Mouse (Mus musculus) bone marrow, adult 2 months (tissue): ENCODE data around the gene Flnb. TPM values are rescaled to one million over a fixed set of nuclear protein-coding genes. Genes with fewer than 3 reads are reported as not detected.

Experiments
- H3K27ac ChIP-seq: fragments of 200-500 bp; 2 replicates; pipeline ENCODE4 v1.5.1; 2012; ENCODE audit warnings: low read depth, mild to moderate bottlenecking, control low read depth, inconsistent platforms, low read length; ENCODE audit not compliant: control insufficient read depth, poor library complexity, insufficient read depth
- H3K4me1 ChIP-seq: fragments of 200-500 bp; 2 replicates; pipeline ENCODE4 v1.6.1; 2011; ENCODE audit warnings: low read length; ENCODE audit not compliant: control insufficient read depth, insufficient read depth
- H3K4me3 ChIP-seq: fragments of 200-500 bp; replicated peaks from 2 replicates; pipeline ENCODE3; 2011; ENCODE audit warnings: mild to moderate bottlenecking, low read depth, low read length, control low read depth; ENCODE audit not compliant: control insufficient read depth
- CTCF ChIP-seq: fragments of 200-500 bp; IDR thresholded peaks from 2 replicates; pipeline ENCODE4 v1.5.1; 2011; ENCODE audit warnings: low read length, control low read depth; ENCODE audit not compliant: control insufficient read depth, insufficient read depth
- POLR2A ChIP-seq: fragments of 200-500 bp; IDR thresholded peaks from 2 replicates; pipeline ENCODE4 v1.6.1; 2011; ENCODE audit warnings: low read depth, mild to moderate bottlenecking, control low read depth, low read length, borderline replicate concordance; ENCODE audit not compliant: control insufficient read depth
- WGBS: fragments of 180-500 bp; shearing (Covaris S2); methylation state at CpG from one replicate; pipeline ENCODE4 v1.1.7; 2018; 5-methylcytosine and 5-hydroxymethylcytosine counted together
- polyA plus RNA-seq: library from polyadenylated mRNA; stranded (reverse); fragments of >200 nt; gene quantifications from 2 replicates; pipeline ENCODE4 v1.2.4, GENCODE M21; 2011; ENCODE audit warnings: low replicate concordance; ENCODE audit not compliant: missing spikeins, insufficient read depth, insufficient read length

Flnb gene
- polyA plus RNA-seq, 1 experiment: 5.4 TPM

DNA sequence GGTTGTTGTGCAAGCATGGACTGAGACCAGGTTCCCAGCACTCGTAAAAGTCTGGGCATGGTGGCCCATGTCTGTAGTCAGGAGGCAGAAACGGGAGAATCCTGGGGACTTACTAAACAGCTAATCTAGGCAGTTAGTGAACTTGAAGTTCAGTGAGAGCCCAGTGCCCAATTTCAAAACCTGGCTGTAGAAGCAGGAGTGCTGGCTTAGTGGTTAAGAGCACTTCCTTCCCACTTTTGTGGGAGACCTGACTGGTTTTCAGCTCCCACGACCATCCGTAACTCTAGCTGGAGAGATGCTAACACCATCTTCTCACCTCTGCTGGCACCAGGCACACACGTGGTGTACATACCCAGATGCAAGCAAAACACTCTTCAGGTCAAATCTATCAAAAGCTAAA is 103.7 kb downstream of the Flnb start:
- H3K4me1 ChIP-seq: peaks cover 12% of the 10 kb centered on the region
- 8% methylated on average over 5 of the region's 5 CpGs for WGBS
- no peak overlapping the region for H3K4me3 ChIP-seq

DNA sequence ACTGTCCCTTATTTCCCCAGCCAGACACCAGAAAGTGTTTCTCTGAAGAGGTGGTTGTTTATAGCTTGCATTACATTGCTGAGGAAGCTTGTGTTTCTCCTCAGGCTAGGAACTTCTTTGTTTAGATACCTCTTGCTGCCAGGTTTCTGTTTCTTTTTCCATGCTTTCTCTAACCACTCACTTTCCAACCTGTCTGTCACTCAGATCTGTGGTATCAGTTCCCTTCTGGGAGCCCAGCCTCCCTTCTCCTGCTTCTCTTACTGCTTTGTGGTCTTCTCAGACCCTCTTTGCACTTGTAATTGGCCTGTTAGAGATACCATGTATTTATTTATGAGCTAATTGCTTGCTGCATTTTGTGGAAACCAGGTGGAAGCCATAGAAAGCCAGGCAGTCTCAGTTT is 105.9 kb downstream of the Flnb start:
- TF ChIP-seq CTCF: no peak
- TF ChIP-seq POLR2A: no peak
- H3K4me3 ChIP-seq: no peak overlapping the region
- H3K27ac ChIP-seq: no peak overlapping the region
- H3K4me1 ChIP-seq: peaks cover 9% of the 10 kb centered on the region

More for the DNA sequence above, 103.7 kb downstream of the Flnb start:
- H3K27ac ChIP-seq: no peak overlapping the region
- no peak for TF ChIP-seq POLR2A
- TF ChIP-seq CTCF: no peak

DNA sequence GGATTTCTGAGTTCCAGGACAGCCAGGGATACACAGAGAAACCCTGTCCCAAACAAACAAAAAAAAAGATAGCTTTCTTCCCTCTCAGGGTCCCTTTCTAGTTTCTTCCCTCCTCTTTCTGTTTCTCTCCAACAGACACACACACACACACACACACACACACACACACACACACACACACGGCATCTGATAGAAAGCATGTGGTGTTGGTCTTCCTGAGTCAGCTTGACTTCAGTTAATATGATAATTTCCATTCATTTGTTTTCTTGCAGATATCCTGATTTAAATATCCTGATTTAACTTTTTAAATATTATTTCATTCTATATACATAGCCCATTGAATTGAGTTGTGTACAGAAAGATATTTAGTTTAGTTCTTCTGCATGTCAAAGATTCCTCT is 110.6 kb downstream of the Flnb start:
- TF ChIP-seq CTCF (no peak), POLR2A (no peak)
- Histone ChIP-seq H3K4me3 (no peak overlapping the region), H3K27ac (no peak overlapping the region), H3K4me1 (peaks cover 1% of the 10 kb centered on the region)
- WGBS: 18% methylated on average over 1 of the region's 1 CpGs

DNA sequence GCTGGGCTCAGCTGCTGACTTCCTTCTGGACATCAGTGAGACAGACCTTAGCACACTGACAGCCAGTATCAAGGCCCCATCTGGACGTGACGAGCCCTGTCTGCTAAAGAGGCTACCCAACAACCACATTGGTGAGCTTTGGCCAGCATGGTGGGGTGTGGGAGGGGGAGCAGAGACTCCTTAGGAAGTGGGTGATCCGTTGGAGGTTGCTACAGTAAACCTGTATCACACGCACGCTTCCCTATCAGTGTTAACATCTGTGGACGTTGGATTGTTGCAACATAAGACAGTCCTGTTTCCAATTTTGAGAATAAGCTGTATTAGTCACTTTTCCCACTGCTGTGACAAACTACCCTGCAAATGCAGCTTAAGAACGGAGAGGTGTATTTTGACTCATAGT is 111.3 kb downstream of the Flnb start:
- Histone ChIP-seq H3K27ac (no peak overlapping the region), H3K4me3 (no peak overlapping the region), H3K4me1 (peaks cover 3% of the 10 kb centered on the region)
- TF ChIP-seq POLR2A: no peak
- no peak for TF ChIP-seq CTCF
- WGBS: 17% methylated on average over 7 of the region's 7 CpGs

DNA sequence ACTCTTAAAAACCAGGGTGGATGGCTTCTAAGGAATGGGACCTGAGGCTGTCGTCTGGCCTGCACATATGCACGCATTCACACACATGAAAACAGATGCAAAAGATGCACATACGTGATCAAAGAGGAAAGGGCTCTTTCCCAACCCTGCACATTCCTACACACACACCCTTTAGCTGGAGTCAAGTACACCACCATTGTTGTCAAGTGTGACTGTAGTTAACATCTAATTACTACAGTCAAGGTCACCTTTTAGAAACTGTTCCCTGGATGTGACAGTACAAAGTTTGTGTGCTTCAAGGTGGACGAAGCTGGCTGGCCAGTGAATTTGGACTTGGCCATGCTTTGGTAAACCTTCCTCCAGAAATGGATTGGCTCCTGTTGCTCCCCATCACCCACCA is 114.4 kb downstream of the Flnb start:
- no peak overlapping the region for H3K27ac ChIP-seq
- WGBS: 81% methylated on average over 4 of the region's 4 CpGs
- peaks cover 3% of the 10 kb centered on the region for H3K4me1 ChIP-seq
- H3K4me3 ChIP-seq: no peak overlapping the region
- TF ChIP-seq CTCF (no peak), POLR2A (no peak)

DNA sequence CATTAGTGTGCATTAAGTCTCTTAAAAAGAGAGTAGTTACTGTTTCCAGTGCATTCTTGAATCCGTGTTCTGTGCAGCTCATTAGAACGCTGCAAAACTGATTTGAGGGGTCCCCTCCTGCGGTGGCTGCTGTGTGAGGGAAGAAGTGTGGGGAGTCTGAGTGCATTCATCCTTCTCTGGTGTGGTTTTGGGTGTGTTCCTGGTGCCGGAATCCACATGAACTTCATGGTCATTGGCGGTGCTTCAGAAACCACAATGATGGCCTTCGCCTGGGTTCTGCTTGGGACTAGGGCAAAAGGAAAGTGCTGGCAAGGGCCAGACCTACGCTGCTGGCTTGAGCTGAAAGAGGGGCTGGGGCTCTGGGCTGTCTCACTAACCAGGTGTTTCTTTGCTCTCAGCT is 116.4 kb downstream of the Flnb start:
- Histone ChIP-seq H3K27ac (no peak overlapping the region), H3K4me1 (peaks cover 3% of the 10 kb centered on the region), H3K4me3 (no peak overlapping the region)
- TF ChIP-seq POLR2A (no peak), CTCF (no peak)
- 15% methylated on average over 7 of the region's 7 CpGs for WGBS

DNA sequence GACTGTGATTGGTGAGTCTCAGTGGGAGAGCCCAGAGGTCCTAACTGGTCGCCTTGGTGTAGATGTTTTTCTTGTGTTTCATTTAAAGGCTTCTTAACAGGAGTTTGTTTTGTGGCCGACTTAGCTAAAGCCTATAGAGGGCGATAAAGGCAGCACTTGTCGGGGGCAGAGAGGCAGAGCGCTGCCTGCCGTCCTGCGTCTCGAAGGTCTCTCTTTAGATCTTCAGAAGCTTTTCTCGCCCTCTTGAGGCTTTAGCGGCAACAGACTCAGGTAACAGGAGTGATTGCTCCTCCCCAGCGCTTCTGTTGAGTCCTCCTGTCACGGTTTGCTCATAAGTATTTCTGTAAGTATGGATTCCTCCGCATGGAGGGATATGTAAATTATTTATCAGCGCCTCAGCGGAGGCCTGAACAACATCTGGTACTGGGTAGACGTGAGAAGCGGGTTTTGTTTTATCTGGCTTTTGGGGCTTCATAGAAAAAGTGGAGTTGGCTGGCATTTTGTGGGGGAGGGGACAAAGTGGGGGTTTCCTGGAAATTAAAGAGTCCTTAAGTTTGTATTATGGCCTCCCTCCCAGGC is 119.4 kb downstream of the Flnb start:
- H3K4me1 ChIP-seq: peaks cover 3% of the 10 kb centered on the region
- TF ChIP-seq POLR2A (no peak), CTCF (peak; percentile 40; the same call in 1 of the 2 replicates)
- no peak overlapping the region for H3K27ac ChIP-seq
- WGBS: 38% methylated on average over 17 of the region's 17 CpGs
- no peak overlapping the region for H3K4me3 ChIP-seq

DNA sequence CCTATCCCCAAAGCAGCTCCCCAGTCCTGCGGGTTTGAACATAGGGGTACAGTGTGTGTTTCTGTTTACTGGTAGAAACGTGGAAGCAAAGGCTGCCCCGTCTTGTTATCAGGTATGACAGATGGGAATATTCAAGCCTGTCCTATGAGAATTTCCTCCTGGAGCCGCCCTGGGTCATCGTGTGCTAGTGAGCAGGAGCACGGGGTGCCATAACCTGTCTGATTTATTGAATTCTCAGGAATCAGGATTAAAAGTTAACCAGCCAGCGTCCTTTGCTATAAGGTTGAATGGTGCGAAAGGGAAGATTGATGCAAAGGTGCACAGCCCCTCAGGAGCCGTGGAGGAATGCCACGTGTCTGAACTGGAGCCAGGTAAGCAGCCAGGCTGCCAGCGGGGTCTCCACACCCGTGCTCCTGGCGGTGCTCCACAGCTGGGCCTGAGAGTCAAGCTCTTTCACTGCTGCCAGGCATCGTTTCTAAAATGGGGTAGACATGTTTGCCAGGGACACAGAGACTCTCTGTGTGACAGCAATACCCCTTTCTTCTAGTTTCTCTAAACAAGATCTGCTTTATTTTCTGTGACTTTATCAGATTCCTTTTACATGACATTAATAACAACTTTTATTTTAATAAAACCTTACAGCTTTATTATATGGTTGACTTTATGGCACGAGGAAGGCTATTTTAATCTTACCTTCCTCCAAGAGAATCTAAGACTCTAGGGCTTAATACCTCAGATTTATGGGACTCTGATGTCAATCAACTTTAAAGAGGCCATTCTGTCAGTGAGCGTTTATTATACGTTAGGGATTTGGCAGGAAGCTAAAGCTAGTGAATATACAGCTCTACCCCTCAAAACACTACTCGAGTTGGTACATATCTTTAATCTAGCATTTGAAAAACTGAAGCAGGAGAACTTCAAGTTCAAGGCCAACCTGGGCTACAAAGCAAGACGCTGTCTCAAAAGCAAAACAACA is 121.3 kb downstream of the Flnb start:
- Histone ChIP-seq H3K27ac (no peak overlapping the region), H3K4me1 (no peaks in the 10 kb centered on the region), H3K4me3 (no peak overlapping the region)
- no peak for TF ChIP-seq CTCF
- TF ChIP-seq POLR2A: no peak
- 84% methylated on average over 19 of the region's 19 CpGs for WGBS
